Mouse (Mus musculus) c-Kit-positive CD71-positive TER-119-negative erythroid progenitor cells, embryonic 14.5 days (primary cell): ENCODE results near the gene Add2.

ENCODE experiments used
- DNase-seq: peaks from one replicate; pipeline ENCODE4 v3.0.0-alpha.2; 2013; ENCODE audit warnings: low read depth

Add2 gene

GRCm38 (mm10) chr6:86048509-86048908 is 20.0 kb downstream of the Add2 start:
- no peak for DNase-seq

DNA sequence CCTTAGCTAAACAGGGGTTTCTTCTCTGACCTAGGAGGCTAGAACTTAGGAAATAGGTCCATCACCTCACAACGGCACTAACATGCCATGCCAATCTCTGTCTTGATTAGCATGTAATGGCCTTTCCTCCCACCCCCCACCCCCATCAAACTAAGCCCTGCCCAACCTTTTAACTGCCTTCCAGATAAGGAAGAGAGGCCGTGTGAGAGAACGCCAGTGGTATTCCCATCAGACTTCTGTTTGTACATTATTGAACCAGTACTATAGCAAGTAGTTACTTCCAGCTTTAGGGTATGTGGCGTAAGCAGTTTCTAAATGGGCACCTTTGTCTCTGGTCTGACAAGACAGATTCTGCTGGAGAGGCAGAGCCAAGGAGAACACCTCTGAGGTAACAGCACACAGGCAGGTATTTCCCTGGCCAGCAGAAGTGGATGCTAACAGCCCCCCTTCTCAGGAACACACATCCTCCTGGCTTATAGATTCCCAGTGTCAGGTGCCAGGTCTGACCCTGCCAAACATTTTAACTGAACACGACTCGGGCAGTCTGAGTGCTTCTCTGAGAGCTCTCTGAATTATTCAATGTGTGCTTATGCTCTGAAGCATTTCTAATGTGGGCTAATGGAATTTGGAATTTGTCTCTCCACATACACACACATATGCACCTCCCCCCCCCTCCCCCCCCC is 22.2 kb downstream of the Add2 start:
- DNase-seq, result no peak

- no peak for DNase-seq
Observed at GRCm38 (mm10) chr6:86052032-86052459, 23.6 kb downstream of the Add2 start.

DNA sequence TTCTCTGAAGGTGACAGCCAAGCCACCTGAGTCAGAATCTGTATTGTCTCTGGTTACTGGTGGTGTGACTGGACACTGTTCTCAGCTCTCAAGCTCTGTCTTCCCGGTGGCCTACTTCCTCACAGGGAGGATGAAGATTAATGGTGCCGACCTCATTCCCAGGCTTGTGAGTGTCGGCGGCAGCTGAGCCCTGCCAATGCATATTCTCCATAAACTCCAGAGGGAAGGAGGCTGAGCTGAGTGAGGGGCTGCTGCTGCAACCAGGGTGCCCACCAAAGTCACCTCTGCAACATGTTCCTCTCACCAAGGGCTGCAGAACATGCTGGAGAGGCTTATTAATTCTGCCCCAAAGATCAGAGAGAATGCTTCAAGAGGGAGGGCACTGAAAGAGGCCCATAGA is 24.1 kb downstream of the Add2 start:
- no peak for DNase-seq

DNA sequence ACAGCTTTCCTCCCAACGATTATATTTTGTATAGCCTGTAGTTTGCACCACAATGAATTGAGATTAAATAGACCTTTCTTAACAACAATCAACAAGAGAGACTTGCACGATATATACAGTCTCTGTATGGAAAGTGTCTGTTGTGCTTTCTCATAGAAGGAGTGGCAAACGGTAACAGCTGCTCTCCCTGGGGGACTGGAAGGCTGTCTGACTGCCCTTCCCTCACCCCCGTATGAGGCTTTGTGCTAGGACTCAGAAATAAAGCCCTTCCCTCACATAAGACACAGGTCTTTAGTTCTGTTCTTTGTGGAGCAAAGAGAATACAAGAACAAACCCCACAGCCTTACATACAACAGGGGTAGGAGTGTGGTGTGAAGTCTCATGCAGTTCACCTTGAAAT is 24.6 kb downstream of the Add2 start:
- DNase-seq, result no peak

DNA sequence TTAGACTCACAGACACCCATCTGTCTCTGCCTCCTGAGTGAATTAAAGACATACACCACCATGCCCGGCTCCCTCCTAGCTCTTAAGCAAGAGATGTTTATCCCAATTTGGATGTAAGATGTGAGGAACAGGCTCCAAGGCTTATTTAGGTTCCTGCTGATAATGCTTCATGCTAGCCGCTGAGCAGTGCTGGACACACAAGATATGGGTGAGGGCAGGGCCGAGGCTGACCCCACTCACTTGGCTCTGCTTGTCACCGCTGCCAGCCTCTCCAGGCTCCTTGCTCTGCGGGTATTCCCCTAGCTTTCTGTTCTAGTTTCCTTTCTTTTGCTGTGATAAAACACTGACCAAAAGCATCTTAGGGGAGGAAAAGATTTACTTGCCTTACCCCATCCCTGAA is 25.1 kb downstream of the Add2 start:
- no peak for DNase-seq

DNA sequence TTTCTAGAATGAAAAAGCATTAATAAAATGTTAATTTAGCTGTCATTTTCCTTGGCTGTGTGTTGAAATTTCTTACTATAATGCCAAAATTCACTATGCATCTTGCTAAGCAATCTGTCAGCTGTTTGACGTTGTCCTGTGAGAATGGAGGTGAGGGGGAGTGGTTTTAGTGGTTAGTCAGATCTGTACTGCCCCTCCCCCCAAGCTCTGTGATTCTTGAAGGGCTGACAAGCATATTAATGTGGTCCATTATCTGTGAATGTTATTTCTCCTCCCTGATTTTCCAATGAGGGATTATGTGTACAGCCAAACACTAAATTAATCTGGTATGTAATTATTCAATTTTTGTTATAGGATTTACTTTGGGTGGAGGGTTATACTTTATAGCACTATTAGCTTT is 30.0 kb downstream of the Add2 start:
- no peak for DNase-seq

DNA sequence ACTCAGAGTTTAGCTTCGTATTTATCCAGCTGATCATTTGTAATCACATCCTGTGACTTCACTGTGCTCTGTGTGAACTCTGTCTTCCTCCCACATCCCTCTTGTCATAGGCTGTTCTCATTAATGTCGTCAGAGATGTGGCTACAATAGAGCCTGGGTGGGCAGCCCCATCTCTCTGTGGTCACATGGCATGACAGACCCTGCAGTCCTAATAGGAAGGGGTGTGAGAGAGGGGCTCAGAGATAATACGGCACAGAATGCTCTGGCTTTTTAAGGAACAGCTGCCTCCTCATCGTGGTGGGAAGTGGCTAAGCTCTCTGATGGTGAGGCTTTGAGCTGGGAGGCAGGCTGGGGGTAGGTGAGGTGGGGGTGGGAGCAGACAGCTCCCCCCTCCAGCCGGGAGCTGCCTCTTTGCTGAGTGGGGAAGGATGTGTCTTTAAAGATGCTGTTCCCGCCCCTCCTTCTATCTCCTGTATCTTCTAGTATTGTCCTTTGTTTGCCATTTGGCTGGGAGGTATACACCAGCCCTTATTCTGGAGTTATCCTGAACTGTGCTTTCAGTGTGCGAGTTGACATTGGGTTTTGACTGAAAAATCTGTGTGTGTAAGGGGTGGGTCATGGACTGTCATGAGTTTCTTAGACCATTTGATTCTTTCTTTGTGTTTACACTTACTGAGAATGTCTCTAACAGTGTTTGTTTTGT is 30.8 kb downstream of the Add2 start:
- no peak for DNase-seq

GRCm38 (mm10) chr6:86060170-86060569 is 31.7 kb downstream of the Add2 start:
- DNase-seq, result no peak

GRCm38 (mm10) chr6:86062226-86062625 is 33.7 kb downstream of the Add2 start:
- DNase-seq, result no peak

DNA sequence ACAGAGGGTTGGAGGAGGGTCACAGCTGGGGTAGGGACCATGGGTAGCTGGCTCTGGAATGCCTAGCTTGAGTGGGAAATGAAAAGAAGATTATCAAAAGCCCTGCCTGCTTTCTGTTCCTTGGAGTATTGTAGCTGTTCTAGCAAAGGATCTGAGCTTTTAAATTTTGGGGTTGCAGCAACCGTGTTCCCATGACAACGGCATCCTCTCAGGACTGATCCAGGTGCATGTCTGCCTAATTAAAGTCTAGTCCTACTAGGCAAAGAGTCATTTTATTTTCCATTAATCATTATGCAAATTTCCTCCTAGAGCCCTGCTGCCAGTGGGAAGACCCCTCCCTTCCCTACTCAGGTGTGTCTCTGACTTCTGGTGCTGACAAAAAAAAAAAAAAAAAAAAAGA is 34.2 kb downstream of the Add2 start:
- DNase-seq, result no peak

GRCm38 (mm10) chr6:86064318-86065016 is 36.0 kb downstream of the Add2 start:
- DNase-seq, result no peak

- DNase-seq, result no peak
Observed at GRCm38 (mm10) chr6:86066727-86067126, 38.2 kb downstream of the Add2 start.

GRCm38 (mm10) chr6:86067145-86067544 is 38.7 kb downstream of the Add2 start:
- no peak for DNase-seq

- DNase-seq, result no peak
Observed at GRCm38 (mm10) chr6:86069009-86069408, 40.5 kb downstream of the Add2 start.

DNA sequence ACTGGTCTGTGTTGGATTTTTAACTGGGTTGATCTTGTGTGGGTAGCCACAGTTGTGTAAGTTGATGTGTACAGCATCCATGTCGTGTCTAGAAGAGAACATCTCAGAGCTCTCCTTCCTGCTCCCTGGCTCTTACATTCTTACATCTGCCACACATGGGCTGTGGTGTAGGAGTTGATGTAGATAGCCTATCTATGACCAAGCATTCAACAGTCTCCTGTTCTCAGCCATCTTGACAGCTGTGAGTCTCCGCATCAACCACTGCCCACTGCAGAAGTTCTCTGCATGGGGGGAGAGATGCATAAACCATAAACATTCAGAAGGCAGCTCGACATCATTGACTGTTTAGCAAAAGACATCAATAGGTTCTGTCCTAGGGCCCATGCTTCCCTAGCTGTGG is 41.4 kb downstream of the Add2 start:
- DNase-seq, result no peak

DNA sequence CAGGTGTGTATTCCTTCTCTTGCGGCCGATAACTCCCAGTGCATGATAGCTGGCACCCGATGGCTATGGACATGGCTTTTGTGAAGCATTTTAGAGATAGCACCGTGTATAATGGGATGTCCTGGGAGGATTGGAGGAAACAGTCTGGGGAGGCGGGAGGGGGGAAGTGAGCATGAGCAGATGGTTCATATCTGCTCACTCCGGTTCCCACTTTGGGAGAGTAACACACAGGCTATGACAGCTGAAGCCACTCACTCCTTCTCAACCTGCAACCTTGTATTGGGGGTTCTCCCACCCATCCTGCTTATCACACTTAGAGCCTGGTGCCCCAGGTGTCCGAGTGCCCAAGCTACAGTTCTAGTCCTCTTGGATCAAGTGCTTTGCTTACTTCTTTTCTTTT is 41.8 kb downstream of the Add2 start:
- DNase-seq, result no peak

- DNase-seq, result no peak
Observed at GRCm38 (mm10) chr6:86073882-86074281, 45.4 kb downstream of the Add2 start.

- DNase-seq, result no peak
Observed at GRCm38 (mm10) chr6:86074538-86075204, 46.2 kb downstream of the Add2 start.

DNA sequence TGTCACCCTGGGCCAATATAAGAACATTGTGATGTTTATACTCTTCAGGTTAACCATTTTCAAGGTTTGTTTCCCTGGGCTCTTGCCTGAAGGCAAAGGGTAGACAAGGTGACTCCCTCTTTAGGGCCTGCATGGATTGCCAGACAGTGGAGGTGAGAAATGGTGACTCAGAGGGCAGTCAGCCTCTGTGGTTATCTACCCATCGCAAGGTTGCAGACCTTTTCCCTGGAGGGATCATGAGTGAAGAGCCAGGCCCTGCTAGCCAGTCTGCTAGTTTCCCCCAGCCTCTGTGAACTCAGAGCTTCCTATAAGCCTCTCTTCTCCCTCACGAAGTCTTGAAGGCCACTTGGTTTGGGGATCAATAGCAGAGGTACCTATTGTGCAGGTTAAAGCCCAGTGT is 48.0 kb downstream of the Add2 start:
- no peak for DNase-seq

GRCm38 (mm10) chr6:86077880-86078279 is 49.4 kb downstream of the Add2 start:
- peak; percentile 93 for DNase-seq

- no peak for DNase-seq
Observed at GRCm38 (mm10) chr6:86078361-86079010, 50.0 kb downstream of the Add2 start.
